Mouse (Mus musculus): ENCODE measurements around the gene Coil. TPM values are rescaled to one million over a fixed set of nuclear protein-coding genes. Genes with fewer than 3 reads are reported as not detected.

The Coil gene
- polyA plus RNA-seq, 1 experiment, result 3.1 TPM

GRCm38 (mm10) chr11:88945971-88946585, 24.0 kb upstream of the Coil start:
- no peak overlapping the region for H3K4me3 ChIP-seq (replicated peaks)
- no peaks in the 10 kb centered on the region for H3K9me3 ChIP-seq
- peaks cover 16% of the 10 kb centered on the region for H3K4me1 ChIP-seq
- peaks cover 8% of the 10 kb centered on the region for H3K27me3 ChIP-seq (replicated peaks)
- H3K36me3 ChIP-seq (replicated peaks; ENCODE audit: low read length), result no peaks in the 10 kb centered on the region
- TF ChIP-seq FLI1 (IDR thresholded peaks at IDR 0.05; ENCODE audit: low read length), result no peak

- Histone ChIP-seq H3K36me3 (replicated peaks; ENCODE audit: low read length) (no peaks in the 10 kb centered on the region), H3K27me3 (replicated peaks) (peaks cover 8% of the 10 kb centered on the region), H3K4me3 (replicated peaks) (no peak overlapping the region), H3K4me1 (peaks cover 16% of the 10 kb centered on the region), H3K9me3 (no peaks in the 10 kb centered on the region)
- no peak for TF ChIP-seq FLI1 (IDR thresholded peaks at IDR 0.05; ENCODE audit: low read length)
- no peak for TF ChIP-seq GATA1 (IDR thresholded peaks at IDR 0.05; ENCODE audit: borderline replicate concordance, low read length)
Measured at GRCm38 (mm10) chr11:88948896-88949295, 21.2 kb upstream of the Coil start.

GRCm38 (mm10) chr11:88949802-88950639, 20.0 kb upstream of the Coil start:
- Histone ChIP-seq H3K36me3 (replicated peaks; ENCODE audit: low read length) (no peaks in the 10 kb centered on the region), H3K9me3 (no peaks in the 10 kb centered on the region), H3K4me3 (replicated peaks) (peak overlapping the region; percentile 59), H3K4me1 (peaks cover 20% of the 10 kb centered on the region), H3K27me3 (replicated peaks) (peaks cover 5% of the 10 kb centered on the region)
- TF ChIP-seq FLI1 (IDR thresholded peaks at IDR 0.05; ENCODE audit: low read length) (no peak), GATA1 (IDR thresholded peaks at IDR 0.05; ENCODE audit: borderline replicate concordance, low read length) (no peak)

- H3K4me3 ChIP-seq (replicated peaks), result peak overlapping the region; percentile 59
- TF ChIP-seq GATA1 (IDR thresholded peaks at IDR 0.05; ENCODE audit: borderline replicate concordance, low read length) (no peak), FLI1 (IDR thresholded peaks at IDR 0.05; ENCODE audit: low read length) (no peak)
- H3K27me3 ChIP-seq (replicated peaks), result peaks cover 5% of the 10 kb centered on the region
- H3K9me3 ChIP-seq, result no peaks in the 10 kb centered on the region
- H3K36me3 ChIP-seq (replicated peaks; ENCODE audit: low read length), result no peaks in the 10 kb centered on the region
- H3K4me1 ChIP-seq, result peaks cover 25% of the 10 kb centered on the region
Measured at GRCm38 (mm10) chr11:88950640-88951250, 19.3 kb upstream of the Coil start.

- no peaks in the 10 kb centered on the region for H3K9me3 ChIP-seq
- peaks cover 25% of the 10 kb centered on the region for H3K4me1 ChIP-seq
- no peak for TF ChIP-seq GATA1 (IDR thresholded peaks at IDR 0.05; ENCODE audit: borderline replicate concordance, low read length)
- TF ChIP-seq FLI1 (IDR thresholded peaks at IDR 0.05; ENCODE audit: low read length), result no peak
- peaks cover 2% of the 10 kb centered on the region for H3K27me3 ChIP-seq (replicated peaks)
- no peak overlapping the region for H3K4me3 ChIP-seq (replicated peaks)
- no peaks in the 10 kb centered on the region for H3K36me3 ChIP-seq (replicated peaks; ENCODE audit: low read length)
Measured at GRCm38 (mm10) chr11:88951576-88951975, 18.5 kb upstream of the Coil start.

GRCm38 (mm10) chr11:88952117-88952516, 17.9 kb upstream of the Coil start:
- H3K4me3 ChIP-seq (replicated peaks), result no peak overlapping the region

GRCm38 (mm10) chr11:88953582-88953981, 16.5 kb upstream of the Coil start:
- TF ChIP-seq FLI1 (IDR thresholded peaks at IDR 0.05; ENCODE audit: low read length) (no peak), GATA1 (IDR thresholded peaks at IDR 0.05; ENCODE audit: borderline replicate concordance, low read length) (no peak)
- H3K9me3 ChIP-seq, result no peaks in the 10 kb centered on the region
- no peaks in the 10 kb centered on the region for H3K36me3 ChIP-seq (replicated peaks; ENCODE audit: low read length)
- H3K4me1 ChIP-seq, result peaks cover 25% of the 10 kb centered on the region
- H3K27me3 ChIP-seq (replicated peaks), result no peaks in the 10 kb centered on the region
- H3K4me3 ChIP-seq (replicated peaks), result no peak overlapping the region

More at GRCm38 (mm10) chr11:88952117-88952516, 17.9 kb upstream of the Coil start:
- Histone ChIP-seq H3K27me3 (replicated peaks) (no peaks in the 10 kb centered on the region), H3K36me3 (replicated peaks; ENCODE audit: low read length) (no peaks in the 10 kb centered on the region), H3K4me1 (peaks cover 25% of the 10 kb centered on the region), H3K9me3 (no peaks in the 10 kb centered on the region)
- TF ChIP-seq GATA1 (IDR thresholded peaks at IDR 0.05; ENCODE audit: borderline replicate concordance, low read length), result no peak
- TF ChIP-seq FLI1 (IDR thresholded peaks at IDR 0.05; ENCODE audit: low read length), result no peak

- Histone ChIP-seq H3K4me3 (replicated peaks) (peak overlapping the region; percentile 91), H3K36me3 (replicated peaks; ENCODE audit: low read length) (no peaks in the 10 kb centered on the region), H3K9me3 (no peaks in the 10 kb centered on the region), H3K4me1 (peaks cover 20% of the 10 kb centered on the region), H3K27me3 (replicated peaks) (no peaks in the 10 kb centered on the region)
- TF ChIP-seq GATA1 (IDR thresholded peaks at IDR 0.05; ENCODE audit: borderline replicate concordance, low read length) (no peak), FLI1 (IDR thresholded peaks at IDR 0.05; ENCODE audit: low read length) (no peak)
Measured at GRCm38 (mm10) chr11:88954803-88955202, 15.2 kb upstream of the Coil start.

- Histone ChIP-seq H3K4me1 (peaks cover 14% of the 10 kb centered on the region), H3K4me3 (replicated peaks) (peak within 1 kb of the TSS; percentile 91), H3K36me3 (replicated peaks; ENCODE audit: low read length) (no peaks in the 10 kb centered on the region), H3K27me3 (replicated peaks) (no peaks in the 10 kb centered on the region), H3K9me3 (no peaks in the 10 kb centered on the region)
- TF ChIP-seq GATA1 (IDR thresholded peaks at IDR 0.05; ENCODE audit: borderline replicate concordance, low read length) (no peak), FLI1 (IDR thresholded peaks at IDR 0.05; ENCODE audit: low read length) (no peak)
Measured at GRCm38 (mm10) chr11:88955217-88955969, 14.7 kb upstream of the Coil start, which contains the start of gene Scpep1. Gene Scpep1 (minus strand): TSS chr11:88955465.
